Mouse (Mus musculus): ENCODE data around the gene Tenm3.

Gene Tenm3

GRCm38 (mm10) chr8:48843931-48844285, at the start of gene Tenm3:
Tenm3 (minus strand) TSS chr8:48843951.
- DNase-seq (ENCODE audit: low spot score in 2 of 2) = no peak

- no peak for DNase-seq (ENCODE audit: low spot score in 2 of 2)
Observed at GRCm38 (mm10) chr8:48890216-48890765, 46.5 kb upstream of the Tenm3 start.

GRCm38 (mm10) chr8:48884270-48884669, 40.5 kb upstream of the Tenm3 start:
- no peak for DNase-seq (ENCODE audit: low spot score in 2 of 2)

- peak; percentile 5 to 51 for DNase-seq (ENCODE audit: low spot score in 2 of 2)
Observed at GRCm38 (mm10) chr8:48880585-48880984, 36.8 kb upstream of the Tenm3 start.

- DNase-seq (ENCODE audit: low spot score in 2 of 2) = no peak
Observed at GRCm38 (mm10) chr8:48865972-48866371, 22.2 kb upstream of the Tenm3 start.

GRCm38 (mm10) chr8:48865485-48865884, 21.7 kb upstream of the Tenm3 start:
- no peak for DNase-seq (ENCODE audit: low spot score in 2 of 2)

- DNase-seq (ENCODE audit: low spot score in 2 of 2) = no peak
Observed at GRCm38 (mm10) chr8:48850223-48851010, 6.7 kb upstream of the Tenm3 start.

- no peak for DNase-seq (ENCODE audit: low spot score in 2 of 2)
Observed at GRCm38 (mm10) chr8:48849091-48849616, 5.4 kb upstream of the Tenm3 start.

- DNase-seq (ENCODE audit: low spot score in 2 of 2) = no peak
Observed at GRCm38 (mm10) chr8:48844961-48845360, 1.2 kb upstream of the Tenm3 start.

- no peak for DNase-seq (ENCODE audit: low spot score in 2 of 2)
Observed at GRCm38 (mm10) chr8:48844370-48844905, 687 bp upstream of the Tenm3 start.

- peak; percentile 40 to 44 for DNase-seq (ENCODE audit: low spot score in 2 of 2)
Observed at GRCm38 (mm10) chr8:48842991-48843930, 490 bp downstream of the Tenm3 start.

GRCm38 (mm10) chr8:48842516-48842990, 1.2 kb downstream of the Tenm3 start:
- peak; percentile 10 to 22 for DNase-seq (ENCODE audit: low spot score in 2 of 2)

GRCm38 (mm10) chr8:48842035-48842434, 1.7 kb downstream of the Tenm3 start:
- DNase-seq (ENCODE audit: low spot score in 2 of 2) = no peak

- DNase-seq (ENCODE audit: low spot score in 2 of 2) = no peak
Observed at GRCm38 (mm10) chr8:48835745-48836144, 8.0 kb downstream of the Tenm3 start.

- no peak for DNase-seq (ENCODE audit: low spot score in 2 of 2)
Observed at GRCm38 (mm10) chr8:48827454-48827853, 16.3 kb downstream of the Tenm3 start.

GRCm38 (mm10) chr8:48825666-48826065, 18.1 kb downstream of the Tenm3 start:
- no peak for DNase-seq (ENCODE audit: low spot score in 2 of 2)

GRCm38 (mm10) chr8:48822291-48822690, 21.5 kb downstream of the Tenm3 start:
- DNase-seq (ENCODE audit: low spot score in 2 of 2) = no peak

- no peak for DNase-seq (ENCODE audit: low spot score in 2 of 2)
Observed at GRCm38 (mm10) chr8:48819962-48820361, 23.8 kb downstream of the Tenm3 start.

- no peak for DNase-seq (ENCODE audit: low spot score in 2 of 2)
Observed at GRCm38 (mm10) chr8:48819348-48819747, 24.4 kb downstream of the Tenm3 start.

GRCm38 (mm10) chr8:48816941-48817340, 26.8 kb downstream of the Tenm3 start:
- DNase-seq (ENCODE audit: low spot score in 2 of 2) = no peak

GRCm38 (mm10) chr8:48812196-48812741, 31.5 kb downstream of the Tenm3 start:
- no peak for DNase-seq (ENCODE audit: low spot score in 2 of 2)
